Mouse (Mus musculus) testis, adult 2 months (tissue): ENCODE results near the gene Scai.

Experiments
- CTCF ChIP-seq: fragments of 200-500 bp; IDR thresholded peaks from 2 replicates; pipeline ENCODE4 v1.5.1; 2012; ENCODE audit warnings: low read depth, mild to moderate bottlenecking, inconsistent platforms, low read length, moderate library complexity; ENCODE audit not compliant: control insufficient read depth, insufficient read depth, insufficient replicate concordance
- POLR2A ChIP-seq: fragments of 200-500 bp; IDR thresholded peaks from 2 replicates; pipeline ENCODE4 v1.6.1; 2012; ENCODE audit warnings: low read depth, mild to moderate bottlenecking, inconsistent platforms, low read length, moderate library complexity; ENCODE audit not compliant: control insufficient read depth

DNA sequence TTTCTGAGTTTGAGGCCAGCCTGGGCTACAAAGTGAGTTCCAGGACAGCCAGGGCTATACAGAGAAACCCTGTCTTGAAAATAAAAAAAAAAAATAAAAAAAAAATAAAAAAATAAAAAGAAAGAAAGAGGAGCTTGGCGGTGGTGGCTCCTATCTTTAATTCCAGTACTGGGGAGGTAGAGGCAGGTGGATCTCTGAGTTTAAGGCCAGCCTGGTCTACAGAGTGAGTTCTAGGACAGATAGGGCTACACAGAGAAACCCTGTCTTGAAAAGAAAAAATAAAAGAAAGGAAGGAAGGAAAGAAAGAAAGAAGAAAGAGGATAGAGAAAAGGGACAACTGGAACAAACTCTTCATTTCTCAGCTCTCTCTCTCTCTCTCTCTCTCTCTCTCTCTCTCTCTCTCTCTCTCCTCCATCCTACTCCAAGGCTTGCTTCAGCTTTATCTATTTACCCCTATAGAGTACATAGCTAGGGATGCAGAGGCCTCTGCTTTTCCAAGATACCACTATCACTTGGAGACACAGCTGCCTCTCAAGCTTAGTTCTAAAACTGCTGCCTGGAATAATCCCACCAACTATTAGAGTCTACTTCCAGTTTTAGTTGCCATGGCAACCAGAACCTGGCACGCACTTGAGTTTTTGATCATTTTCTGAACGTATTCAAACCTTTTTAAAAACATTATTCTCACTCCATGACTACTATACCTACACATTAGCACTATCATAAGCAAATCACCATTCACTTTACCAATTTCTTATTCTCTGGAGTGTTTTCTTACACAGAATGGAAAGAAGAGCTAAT lies 60.8 kb downstream of the Scai start:
- TF ChIP-seq POLR2A (no peak), CTCF (no peak)
